Mouse (Mus musculus) cerebellum, adult 2 months (tissue): ENCODE data around the gene Sec14l1.
A peak's percentile ranks its signal among the peaks of the same experiment; 100 is the strongest.

ENCODE experiments used
- CTCF ChIP-seq: fragments of 200-500 bp; IDR thresholded peaks from 2 replicates; pipeline ENCODE4 v1.5.1; 2011; ENCODE audit warnings: low read depth, mild to moderate bottlenecking, control low read depth, low read length, moderate library complexity, borderline replicate concordance; ENCODE audit not compliant: insufficient read depth
- POLR2A ChIP-seq: fragments of 200-500 bp; IDR thresholded peaks from 2 replicates; pipeline ENCODE4 v1.6.1; 2011; ENCODE audit warnings: low read length, control low read depth, borderline replicate concordance; ENCODE audit not compliant: insufficient read depth

DNA sequence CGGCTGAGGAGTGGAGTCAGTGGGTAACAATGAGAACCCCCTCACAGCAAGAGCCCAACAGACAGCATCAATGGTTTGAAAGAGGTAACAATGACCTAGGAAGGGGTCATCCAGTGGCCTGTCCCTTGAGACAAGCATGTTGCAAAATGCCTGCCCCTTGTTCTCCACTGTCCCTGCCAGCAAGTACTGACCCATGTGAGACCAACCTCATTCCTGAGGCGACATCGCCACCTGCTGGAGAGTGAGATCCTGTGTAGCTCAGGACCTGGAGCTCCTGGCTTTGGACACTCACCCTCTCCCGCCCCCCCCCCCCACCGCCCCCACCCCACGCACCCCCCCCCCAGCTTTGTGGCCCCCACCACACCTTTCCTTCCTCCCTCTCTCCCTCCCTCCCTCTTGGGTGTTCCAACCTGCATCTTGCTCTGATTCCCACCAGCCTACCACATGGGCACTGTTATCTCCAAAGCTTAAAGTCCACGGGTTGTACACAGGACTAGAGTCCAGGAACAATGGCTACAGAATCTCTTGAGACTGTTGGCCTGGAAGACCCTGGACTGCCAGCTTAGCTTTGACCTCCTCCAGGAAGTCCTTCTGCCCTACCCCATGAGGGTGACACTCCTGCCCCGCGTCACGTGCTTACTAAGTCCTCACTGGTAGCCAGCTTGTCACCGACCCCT is 62.5 kb downstream of the Sec14l1 start:
- TF ChIP-seq CTCF, result peak; percentile 99
- TF ChIP-seq POLR2A, result no peak
